ENCODE assay signal across 8 mouse cellular contexts in genomic region chr14:116924876-116925601, GRCm38 (mm10). TPM values are rescaled to one million over a fixed set of nuclear protein-coding genes. Genes with fewer than 3 reads are reported as not detected.
DNase-seq lines count a peak whose midpoint lies in the region; ATAC-seq and TF ChIP-seq lines count a peak whose summit lies in the region.

Gene Gpc6 (plus strand): TSS chr14:116925315.

- peak; percentile 88 to 89 for DNase-seq in heart, postnatal 10 days
- DNase-seq in kidney, postnatal 4 days: peak; percentile 95
- DNase-seq in ovary, adult 18-20 months (ENCODE audit: low spot score): peak; percentile 43

- H3K36me3 ChIP-seq in E14TG2a.4 (ENCODE audit: insufficient read depth, low read length): no peaks in the 10 kb centered on the region
- no peaks in the 10 kb centered on the region for H3K36me3 ChIP-seq in forebrain, embryonic 15.5 days
- H3K36me3 ChIP-seq in liver, embryonic 16.5 days (ENCODE audit: control insufficient read depth, insufficient read depth): no peaks in the 10 kb centered on the region

- H3K9me3 ChIP-seq in E14TG2a.4 (ENCODE audit: low read length): peaks cover 5% of the 10 kb centered on the region
- no peaks in the 10 kb centered on the region for H3K9me3 ChIP-seq in forebrain, embryonic 15.5 days
- H3K9me3 ChIP-seq in liver, embryonic 16.5 days (replicated peaks; ENCODE audit: control insufficient read depth, low read length): no peaks in the 10 kb centered on the region

- peak within 1 kb of the TSS; percentile 85 for H3K4me3 ChIP-seq in E14TG2a.4 (replicated peaks; ENCODE audit: low read length)
- H3K4me3 ChIP-seq in forebrain, embryonic 15.5 days: peak within 1 kb of the TSS; percentile 94
- peak within 1 kb of the TSS; percentile 61 for H3K4me3 ChIP-seq in liver, embryonic 16.5 days (ENCODE audit: low read depth, low read length)

- no peak for TF ChIP-seq CTCF in E14TG2a.4 (conservative IDR thresholded peaks at IDR 0.05; ENCODE audit: low read length)

- peak; percentile 69 for ATAC-seq in cerebellum, adult (ENCODE audit: insufficient number of reproducible peaks, low FRiP score, low TSS enrichment)
- ATAC-seq in forebrain, embryonic 15.5 days (replicated peaks): peak; percentile 81
- peak; percentile 28; the same call in 1 of the 2 replicates for ATAC-seq in liver, embryonic 16.5 days (ENCODE audit: low read depth)
- no peak for ATAC-seq in erythroid progenitor cell, adult 5-6 weeks (replicated peaks; ENCODE audit: low FRiP score, poor library complexity, severe bottlenecking)

- peak within 1 kb of the TSS; percentile 92 for H3K4me2 ChIP-seq in forebrain, embryonic 15.5 days (replicated peaks)
- H3K4me2 ChIP-seq in liver, embryonic 16.5 days (ENCODE audit: low read depth, low read length): peak within 1 kb of the TSS; percentile 61

- peak within 1 kb of the TSS; percentile 82 for H3K9ac ChIP-seq in forebrain, embryonic 15.5 days (replicated peaks)
- peak within 1 kb of the TSS; percentile 43; the same call in 1 of the 2 replicates for H3K9ac ChIP-seq in liver, embryonic 16.5 days (ENCODE audit: low read depth, low read length)

- intact Hi-C loops in heart, postnatal 10 days (cut with DNase I): loop anchor here (5.0 to 10.0 kb wide), 2 partner anchors 207 to 1010 kb away; no protein-coding TSS in a partner anchor

- H3K4me1 ChIP-seq in E14TG2a.4 (replicated peaks; ENCODE audit: low read depth, low read length): peaks cover 14% of the 10 kb centered on the region
- H3K4me1 ChIP-seq in forebrain, embryonic 15.5 days: peaks cover 24% of the 10 kb centered on the region
- H3K4me1 ChIP-seq in liver, embryonic 16.5 days (ENCODE audit: control insufficient read depth, low read depth, low read length): no peaks in the 10 kb centered on the region; the same call in 1 of the 2 replicates

- WGBS in forebrain, embryonic 15.5 days: under 1% methylated on average over 38 of the region's 38 CpGs
- WGBS in liver, embryonic 16.5 days (ENCODE audit: insufficient replicate concordance): under 1% methylated on average over 38 of the region's 38 CpGs

- peak within 1 kb of the TSS; percentile 94 for H3K27ac ChIP-seq in forebrain, embryonic 15.5 days (replicated peaks)
- H3K27ac ChIP-seq in liver, embryonic 16.5 days (ENCODE audit: low read length): no peak within 1 kb of the TSS

- H3K27me3 ChIP-seq in E14TG2a.4 (ENCODE audit: insufficient read depth, low read length): peaks cover 49% of the 10 kb centered on the region
- no peaks in the 10 kb centered on the region for H3K27me3 ChIP-seq in forebrain, embryonic 15.5 days
- peaks cover 21% of the 10 kb centered on the region for H3K27me3 ChIP-seq in liver, embryonic 16.5 days (ENCODE audit: control insufficient read depth, insufficient read depth, low read depth, low read length)

RNA-seq across cellular contexts. Expression of gene Gpc6, which starts in this region (rescaled TPM):
- 18.3 TPM in 2 replicates for polyA plus RNA-seq in forebrain, embryonic 15.5 days (2015; fragmentation: Nextera tagmentation; extraction: Ambion mirVana)
- total RNA-seq in heart, postnatal 10 days (2021): 10 to 100 TPM; 37.0 to 40.2 TPM
- 4.0 and 4.4 TPM in 2 replicates for polyA plus RNA-seq in liver, embryonic 16.5 days (2015; fragmentation: Nextera tagmentation; extraction: Ambion mirVana)
- total RNA-seq in erythroid progenitor cell, adult 5-6 weeks (2015; ENCODE audit: low replicate concordance): not detected in 2 replicates
- not detected in 2 replicates for total RNA-seq in erythroid progenitor cell, adult 5-6 weeks (2017; ENCODE audit: low replicate concordance)

Comparison
In these comparisons a context has a peak if more than half of its experiments do, and no peak if none do; other contexts are left out.
1. RNA of gene Gpc6 (total RNA-seq): 37.0 to 40.2 TPM in heart, postnatal 10 days; not detected in erythroid progenitor cell, adult 5-6 weeks; every median in the first group is over 10 times any median in the second.
2. DNase-seq: peak in every context shown above with its lines; median percentile 95 in kidney, postnatal 4 days; 88 in heart, postnatal 10 days; 43 in ovary, adult 18-20 months.
3. Peak in every context shown above with its lines, with median percentiles within 50 percentile points of each other: H3K4me3 ChIP-seq.